Mouse (Mus musculus) spleen, postnatal 4 days (tissue): ENCODE results near the gene Ndufs5.
A peak's percentile ranks its signal among the peaks of the same experiment; 100 is the strongest.

Experiments
- DNase-seq, 2 experiments: peaks; one replicate each; pipeline ENCODE4 v3.0.0; 2022; ENCODE audit warnings: low spot score in 2 of 2

The Ndufs5 gene

GRCm38 (mm10) chr4:123687025-123687781 is 30.8 kb downstream of the Ndufs5 start:
- no peak for DNase-seq

DNA sequence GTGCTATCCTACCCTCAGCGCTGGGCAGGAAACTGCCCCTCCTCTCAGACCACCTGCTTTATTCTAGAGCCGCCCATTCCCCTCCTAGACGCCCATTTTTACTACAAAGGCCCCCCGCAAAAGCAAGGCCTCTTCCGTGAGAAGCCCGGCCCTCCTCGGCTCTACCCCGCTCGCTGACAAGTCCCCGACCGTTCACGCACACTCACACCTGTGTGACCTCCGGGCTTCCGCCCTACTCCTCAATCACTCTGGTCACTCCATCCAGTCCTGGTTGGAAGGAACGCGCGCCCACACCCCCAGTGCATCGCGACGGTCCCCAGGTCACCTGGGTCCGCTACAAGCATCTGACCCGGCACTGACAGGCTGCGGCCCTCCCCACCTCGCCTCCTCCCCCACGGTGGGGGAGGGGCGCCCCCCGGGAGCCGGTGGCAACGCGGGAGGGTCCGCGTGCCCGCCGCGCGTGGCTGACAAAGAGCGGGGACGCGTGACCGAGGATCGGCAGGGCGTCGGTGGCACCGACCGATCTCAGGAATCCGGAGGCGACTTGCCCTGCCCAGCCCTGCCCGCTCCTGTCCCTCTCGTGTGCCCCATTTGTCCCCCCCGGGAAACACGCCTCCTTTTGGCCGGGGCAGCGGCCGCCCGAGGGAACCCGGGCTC is 31.5 kb downstream of the Ndufs5 start:
- DNase-seq, result no peak

GRCm38 (mm10) chr4:123685506-123686242 is 32.3 kb downstream of the Ndufs5 start:
- DNase-seq, result no peak

DNA sequence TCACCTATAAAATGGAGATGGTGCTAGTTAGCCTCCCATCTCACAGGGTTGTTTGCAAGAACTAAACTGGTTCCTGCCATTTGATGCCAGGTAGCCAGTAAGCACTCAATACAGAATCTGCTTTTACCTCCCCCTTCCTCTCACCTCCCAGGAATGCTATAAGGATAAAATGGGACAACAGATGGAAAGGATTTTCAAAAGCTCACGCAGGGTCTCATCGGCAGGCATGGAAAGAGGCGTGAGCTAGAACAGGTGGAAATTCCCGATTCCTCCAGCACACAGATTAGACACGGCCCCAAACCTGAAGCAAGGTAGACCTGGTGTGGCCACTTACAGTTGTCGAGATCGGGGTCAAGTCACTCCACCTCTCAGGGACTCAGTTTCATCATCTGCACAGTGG is 33.0 kb downstream of the Ndufs5 start:
- no peak for DNase-seq

DNA sequence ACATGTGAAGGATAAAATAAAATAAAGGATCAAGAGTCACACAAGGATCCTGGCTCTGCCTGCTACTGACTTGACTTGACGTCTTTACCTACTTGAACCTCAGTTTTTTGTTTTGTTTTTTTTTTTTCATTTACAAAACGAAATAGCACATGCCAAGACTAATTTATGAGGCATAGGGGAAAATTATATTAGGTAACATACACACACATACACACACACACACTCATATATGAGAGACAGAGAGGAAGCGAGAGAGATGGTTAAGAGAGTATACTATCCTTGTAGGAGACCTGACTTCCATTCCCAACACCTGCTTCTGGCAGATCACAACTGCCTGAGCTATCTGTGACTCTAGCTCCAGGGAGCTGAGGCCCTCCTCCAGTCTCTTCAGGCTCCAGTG is 33.7 kb downstream of the Ndufs5 start, which contains the start of gene Macf1:
Gene Macf1, minus strand, starts transcription at position 101 of the 400 bp plus-strand sequence.
- DNase-seq, result no peak

DNA sequence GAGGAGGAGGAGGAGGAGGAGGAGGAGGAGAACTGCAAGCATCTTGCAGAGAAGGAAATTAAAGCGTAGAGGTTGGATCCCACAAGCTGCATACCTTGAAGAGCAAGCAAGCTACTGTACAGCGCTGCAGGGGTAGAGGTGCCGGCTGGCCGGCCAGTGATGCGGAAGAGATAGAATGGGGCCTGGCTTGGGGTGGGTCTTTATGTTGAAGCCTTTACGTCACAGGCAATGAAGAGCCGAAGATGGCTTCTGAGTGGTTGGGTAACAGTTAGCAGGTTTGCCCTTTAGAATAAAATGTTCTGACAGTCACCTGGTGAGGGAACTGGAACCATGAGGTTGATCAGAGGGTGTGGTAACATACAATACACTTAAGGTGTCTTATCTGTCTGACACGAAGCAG is 35.7 kb downstream of the Ndufs5 start:
- DNase-seq, result no peak

DNA sequence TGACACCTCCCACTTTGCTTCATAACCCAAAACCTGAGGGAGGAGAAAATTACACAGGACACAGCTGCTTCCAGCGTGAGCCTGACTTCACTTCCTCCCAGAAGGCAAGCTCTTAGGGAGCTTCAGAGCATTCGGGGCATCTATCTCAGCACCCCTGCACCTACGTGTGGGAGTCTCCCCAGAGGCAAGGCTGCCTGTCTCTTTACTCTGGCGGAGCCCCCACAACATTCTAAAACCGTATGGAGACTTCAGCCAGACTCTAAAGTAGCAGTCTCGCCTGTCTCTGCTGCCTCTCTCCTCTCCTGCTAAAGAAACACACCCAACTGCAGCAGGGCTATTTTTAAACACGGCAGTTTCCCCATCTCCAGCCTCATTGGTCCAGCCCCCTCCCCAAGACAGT is 37.0 kb downstream of the Ndufs5 start:
- DNase-seq, result no peak

- no peak for DNase-seq
These were observed 40.8 kb downstream of the Ndufs5 start for GRCm38 (mm10) chr4:123677060-123677804.

DNA sequence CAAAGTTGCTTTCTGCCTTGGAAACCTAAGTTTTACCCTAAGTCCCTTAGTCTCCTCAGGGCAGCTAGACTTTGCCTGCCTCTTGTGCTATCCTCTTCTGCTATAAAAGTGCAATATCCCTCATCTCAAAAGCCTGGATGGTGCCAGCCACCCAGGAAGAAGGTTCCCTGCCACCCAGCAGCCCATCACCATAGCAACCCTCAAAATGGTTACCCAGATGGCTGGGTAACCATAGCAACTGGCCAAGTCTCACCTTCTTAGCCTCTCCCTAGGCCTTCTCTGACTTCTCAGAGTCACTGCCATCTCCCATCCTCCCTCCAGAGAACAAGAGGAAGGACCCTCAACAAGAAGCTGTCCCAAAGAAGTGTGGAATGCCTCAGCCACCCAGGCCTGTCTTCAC is 47.4 kb downstream of the Ndufs5 start:
- no peak for DNase-seq

GRCm38 (mm10) chr4:123669696-123670095 is 48.3 kb downstream of the Ndufs5 start:
- DNase-seq, result no peak

DNA sequence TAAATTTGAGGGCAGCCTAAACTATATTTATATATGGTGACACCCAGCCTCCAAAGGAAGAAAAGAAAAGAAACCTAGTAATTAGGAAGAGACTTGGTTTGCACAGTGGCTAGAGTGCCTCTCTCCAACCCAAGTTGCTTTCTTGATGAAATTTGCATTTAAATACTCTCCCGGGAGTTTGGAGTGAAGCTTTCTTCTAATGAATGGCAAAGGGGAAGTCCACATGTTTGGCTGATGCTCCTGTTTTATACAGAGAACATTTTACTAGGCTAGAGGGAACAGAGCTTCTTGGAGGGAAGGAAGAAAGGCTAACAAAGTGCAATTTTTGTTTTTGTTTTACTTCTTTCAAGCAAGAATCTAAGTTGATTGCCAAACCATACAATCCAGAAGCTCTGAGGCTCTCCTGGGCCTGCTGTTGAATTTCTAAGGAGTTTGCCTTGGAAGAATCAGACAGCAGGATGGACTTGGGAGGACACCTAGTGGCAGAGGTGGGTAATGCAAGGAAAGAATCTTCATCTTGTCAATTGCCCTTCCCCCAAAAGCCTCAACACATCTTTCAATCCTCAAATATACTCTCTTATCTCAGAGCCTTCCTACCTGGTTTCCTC is 50.6 kb downstream of the Ndufs5 start:
- peak; percentile 73 to 87 for DNase-seq

GRCm38 (mm10) chr4:123666517-123666916 is 51.5 kb downstream of the Ndufs5 start:
- DNase-seq, result no peak

DNA sequence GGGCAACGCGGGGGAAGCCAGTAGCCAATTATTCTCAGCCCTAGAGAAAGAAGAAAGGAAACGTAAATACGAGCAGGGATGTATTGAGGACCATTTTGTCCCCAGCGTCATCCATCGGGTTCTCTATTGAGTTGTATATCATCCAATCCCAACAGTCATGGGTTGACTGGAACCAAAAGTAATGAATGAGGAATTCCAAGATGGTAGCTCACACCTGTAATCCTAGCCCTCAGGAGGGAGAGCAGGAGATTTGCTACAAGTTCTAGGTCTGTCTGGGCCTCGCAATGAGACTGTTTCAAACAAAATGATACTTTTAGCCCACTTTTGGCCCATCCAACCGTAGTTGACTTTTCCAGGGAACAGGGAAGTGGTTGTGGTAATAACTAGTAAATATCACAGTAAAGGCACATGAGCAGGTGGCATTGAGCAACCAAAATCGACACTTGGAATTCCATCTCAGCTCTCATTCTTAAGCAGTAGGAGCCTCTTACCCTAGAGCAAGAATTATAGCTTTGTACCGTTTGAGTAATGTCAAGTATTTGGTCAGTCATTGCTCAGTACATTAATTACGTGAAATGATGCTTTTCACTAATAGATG is 52.2 kb downstream of the Ndufs5 start:
- no peak for DNase-seq

- peak; percentile 55 to 76 for DNase-seq
These were observed 52.9 kb downstream of the Ndufs5 start for GRCm38 (mm10) chr4:123664951-123665661.

DNA sequence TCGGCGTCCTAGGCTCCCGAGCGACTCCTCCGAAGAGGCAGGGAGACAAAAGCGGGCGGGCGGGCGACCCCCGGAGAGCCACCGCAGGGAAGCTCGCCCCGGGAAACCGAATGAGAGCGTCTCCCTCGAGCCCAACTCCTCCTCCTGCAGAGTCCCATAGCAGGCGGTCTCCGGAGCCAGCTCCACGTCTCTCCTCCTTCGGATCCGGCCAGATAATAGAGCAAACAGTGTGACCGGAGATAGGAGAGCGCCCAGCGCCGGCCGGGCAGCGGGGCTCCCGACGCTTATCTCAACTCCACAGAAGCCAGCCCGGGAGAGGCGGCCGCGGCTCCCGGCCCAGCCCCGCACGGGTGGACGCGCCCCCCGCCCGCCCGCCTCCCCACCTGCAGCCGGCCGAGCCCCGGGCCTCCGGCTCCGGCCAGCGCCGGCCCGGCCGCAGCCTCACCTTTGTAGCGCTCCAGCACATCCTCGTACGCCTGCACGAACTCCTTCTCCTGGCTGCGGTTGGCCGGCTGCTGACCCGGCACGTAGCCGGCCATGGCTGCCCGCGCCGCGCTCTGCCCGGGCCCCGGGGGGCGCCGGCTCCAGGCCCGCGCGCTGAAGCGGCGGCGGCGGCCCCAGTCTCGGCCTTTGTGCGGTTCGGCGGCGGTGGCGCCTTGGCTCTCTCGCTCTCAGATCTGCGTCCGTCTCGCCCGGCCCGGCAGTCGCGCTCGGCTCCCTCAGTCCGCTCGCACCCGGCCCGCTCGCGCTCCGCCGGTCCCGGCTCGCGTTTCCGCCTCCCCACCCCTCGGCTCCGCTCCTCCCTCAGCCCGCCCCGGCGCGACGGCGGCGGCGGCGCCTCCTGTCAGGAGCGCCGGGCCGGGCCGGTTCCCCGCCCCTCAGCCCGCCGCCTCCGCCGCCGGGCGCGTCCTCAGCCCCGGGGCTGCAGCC is 53.7 kb downstream of the Ndufs5 start:
- DNase-seq, result peak; percentile 78 to 89

GRCm38 (mm10) chr4:123663688-123663965 is 54.4 kb downstream of the Ndufs5 start:
- no peak for DNase-seq

DNA sequence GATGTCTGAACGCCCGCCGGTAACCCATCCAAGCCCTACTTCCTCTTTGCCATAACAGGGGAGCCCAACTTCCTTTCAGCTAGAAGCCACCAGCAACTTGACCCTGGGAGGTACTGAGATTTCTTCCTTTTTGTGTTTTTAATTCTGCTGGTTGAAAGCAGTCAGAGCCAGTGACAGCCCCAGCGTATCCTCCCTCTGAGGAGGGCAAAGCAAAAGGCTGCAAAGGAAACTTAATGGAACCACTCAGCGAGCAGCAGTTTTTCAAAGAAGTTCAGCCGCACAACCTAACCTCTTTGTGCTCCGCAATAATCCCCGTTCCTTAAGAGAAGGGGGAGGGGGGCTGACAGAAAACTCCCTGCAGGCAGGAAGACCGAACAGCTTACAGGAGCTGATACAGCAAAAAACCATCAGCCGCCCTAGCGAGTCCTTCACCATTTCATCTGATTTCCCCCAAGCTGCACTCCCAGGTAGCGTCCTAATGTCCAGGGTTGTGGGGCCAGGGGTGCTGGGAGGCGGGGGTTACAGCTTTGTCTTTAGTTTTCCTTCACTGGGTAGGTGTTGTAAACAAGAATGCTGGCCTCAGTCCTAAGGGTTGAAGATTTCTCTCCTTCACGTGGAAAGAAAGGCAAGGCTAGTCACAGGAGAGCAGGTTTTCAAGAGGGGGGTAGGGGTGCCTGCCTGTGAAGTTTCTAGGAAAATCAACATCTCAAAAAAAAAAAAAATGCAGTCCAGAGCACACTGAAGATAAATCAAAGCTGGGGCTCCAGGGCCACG is 54.9 kb downstream of the Ndufs5 start:
- DNase-seq, result no peak
